Mouse (Mus musculus): Measurements from ENCODE around the gene Hivep3.

Gene Hivep3

DNA sequence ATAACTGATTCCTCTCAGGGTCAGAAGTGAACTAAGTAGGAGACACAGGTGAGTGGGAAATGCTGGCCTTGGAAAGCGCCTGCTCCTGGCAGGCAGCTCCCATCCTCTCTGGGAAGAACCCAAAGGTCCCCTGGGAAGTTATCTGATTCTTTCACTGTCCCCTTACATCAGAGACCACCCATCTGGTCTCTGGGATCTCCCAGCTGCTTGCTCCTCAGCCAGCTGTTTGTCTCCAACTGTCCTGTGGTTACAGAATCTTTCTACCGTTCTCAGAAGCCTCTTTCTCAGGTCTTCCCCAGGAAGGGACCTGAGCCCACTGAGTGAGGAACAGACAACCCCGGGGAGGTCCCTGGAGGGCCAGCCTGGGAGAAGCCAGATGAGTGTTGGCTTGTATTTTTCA is 288.8 kb downstream of the Hivep3 start:
- no peak for DNase-seq (ENCODE audit: low read depth)

DNA sequence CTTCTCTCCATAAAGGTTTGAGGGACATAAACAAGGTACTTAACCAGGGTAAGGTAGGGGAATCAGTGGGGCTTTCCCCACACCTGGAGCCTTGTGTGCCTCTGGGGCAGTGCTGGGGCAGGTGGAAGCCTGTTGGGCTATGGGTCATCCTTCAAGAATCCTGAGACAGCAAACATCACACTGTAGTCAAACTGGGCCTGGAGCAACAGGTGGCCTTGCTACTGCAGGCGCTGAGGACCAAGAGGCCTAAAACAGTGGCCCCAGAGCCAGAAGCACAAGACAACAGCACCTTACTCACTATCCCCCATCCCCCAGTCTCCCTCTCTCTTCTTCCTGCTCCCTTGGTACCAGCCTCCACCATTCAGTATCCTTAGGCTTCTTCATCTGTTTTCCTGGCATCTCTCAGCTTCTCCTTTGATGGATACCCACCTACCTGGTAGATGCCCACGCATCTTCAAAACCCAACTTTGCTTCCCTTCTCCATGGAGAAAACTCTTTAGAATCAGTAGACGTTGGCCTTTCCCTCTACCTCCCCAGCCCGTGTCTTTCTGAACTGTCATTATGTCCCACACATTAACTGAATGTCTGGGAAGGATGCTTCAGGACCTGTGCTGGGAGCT is 289.7 kb downstream of the Hivep3 start:
- DNase-seq (ENCODE audit: low read depth): no peak

DNA sequence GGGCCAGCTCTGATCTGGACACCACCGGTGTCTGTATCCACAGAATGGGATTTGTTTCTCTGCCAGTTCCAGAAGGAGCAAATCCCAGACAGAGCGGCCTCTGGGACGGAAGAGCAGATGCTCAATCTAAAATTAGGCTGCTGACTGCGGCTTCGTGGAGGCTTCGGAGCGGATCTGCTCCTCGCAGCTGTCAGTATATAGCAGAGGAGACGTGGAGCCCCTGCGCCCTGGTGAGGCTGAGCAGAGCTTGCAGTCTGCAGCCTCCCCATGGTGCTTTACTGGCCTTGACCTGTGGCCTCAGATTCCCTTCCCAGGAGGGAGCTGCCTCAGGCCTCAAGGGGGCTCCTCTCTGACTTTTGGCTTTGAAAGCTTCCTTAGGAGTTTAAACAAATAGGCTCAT is 290.5 kb downstream of the Hivep3 start:
- no peak for DNase-seq (ENCODE audit: low read depth)

DNA sequence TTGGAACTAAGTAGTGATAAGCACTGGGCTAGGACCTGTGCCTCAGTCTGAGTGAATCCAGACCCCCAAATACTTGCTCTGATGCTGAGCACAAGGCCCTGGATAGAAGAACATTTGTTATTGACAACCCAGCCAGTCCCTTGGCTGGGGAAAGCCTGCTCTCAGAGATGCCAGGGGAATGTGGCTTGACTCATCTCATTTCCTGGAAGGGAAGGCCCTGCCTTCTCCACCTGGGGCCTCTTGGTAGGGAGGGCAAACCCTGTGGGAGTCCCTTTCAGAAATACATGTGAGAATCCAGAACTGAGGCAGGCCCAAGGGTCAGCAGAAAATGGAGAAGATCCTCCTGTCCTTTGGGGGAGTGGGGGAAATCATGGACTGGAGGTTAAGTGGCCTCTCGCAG is 294.1 kb downstream of the Hivep3 start:
- DNase-seq (ENCODE audit: low read depth): no peak

DNA sequence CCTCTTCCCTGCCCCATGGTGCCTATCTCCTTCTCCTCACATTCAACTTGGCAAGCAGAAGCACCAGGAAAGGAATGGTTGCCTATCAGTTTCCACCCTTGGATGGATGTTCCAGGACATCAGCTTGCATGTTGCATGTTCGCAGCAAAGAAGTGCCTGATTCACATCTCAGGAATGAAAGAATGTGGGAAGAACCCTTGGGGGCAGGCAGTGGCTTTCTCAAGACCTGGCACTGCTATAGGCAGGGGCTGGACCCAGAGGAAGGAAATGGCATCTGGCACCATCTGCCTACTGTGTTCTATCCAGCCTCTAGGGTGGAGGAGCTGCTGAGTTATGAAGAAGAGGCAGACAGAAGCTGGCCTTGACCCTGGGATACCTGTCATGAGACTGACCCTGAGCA is 296.4 kb downstream of the Hivep3 start:
- no peak for DNase-seq (ENCODE audit: low read depth)

DNA sequence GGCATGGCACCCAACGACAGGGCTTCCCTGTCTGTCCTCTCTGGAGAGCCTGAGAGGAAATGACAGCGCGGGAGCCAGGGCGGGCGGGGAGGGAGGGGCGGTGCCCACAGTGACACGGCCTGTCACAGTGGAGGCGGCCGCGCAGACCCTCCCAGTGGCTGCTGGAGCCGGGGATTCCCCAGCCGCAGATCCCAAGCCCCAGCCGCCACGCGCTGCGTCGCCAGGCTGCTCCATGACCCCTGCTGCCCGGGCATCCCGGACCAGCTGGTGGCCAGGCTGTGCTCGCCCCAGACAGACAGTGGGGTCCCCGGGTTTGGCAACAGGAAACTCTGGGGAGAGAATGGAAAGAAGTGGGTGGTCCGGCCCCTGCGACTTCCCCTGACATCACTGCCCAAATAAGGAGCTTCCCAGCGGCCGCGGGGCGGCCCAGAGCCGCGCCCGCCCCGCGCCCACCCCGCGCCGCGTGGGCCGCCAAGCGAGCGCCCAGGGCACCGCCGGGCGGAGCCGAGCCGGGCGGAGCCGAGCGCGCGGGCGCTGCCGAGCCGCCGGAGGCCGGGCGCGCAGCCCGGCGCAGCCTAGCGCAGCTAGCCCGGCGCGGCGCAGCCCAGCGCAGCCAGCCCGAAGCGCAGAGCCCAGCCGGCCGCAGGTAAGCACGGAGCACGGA is 298.9 kb downstream of the Hivep3 start:
- DNase-seq (ENCODE audit: low read depth): peak; percentile 82

DNA sequence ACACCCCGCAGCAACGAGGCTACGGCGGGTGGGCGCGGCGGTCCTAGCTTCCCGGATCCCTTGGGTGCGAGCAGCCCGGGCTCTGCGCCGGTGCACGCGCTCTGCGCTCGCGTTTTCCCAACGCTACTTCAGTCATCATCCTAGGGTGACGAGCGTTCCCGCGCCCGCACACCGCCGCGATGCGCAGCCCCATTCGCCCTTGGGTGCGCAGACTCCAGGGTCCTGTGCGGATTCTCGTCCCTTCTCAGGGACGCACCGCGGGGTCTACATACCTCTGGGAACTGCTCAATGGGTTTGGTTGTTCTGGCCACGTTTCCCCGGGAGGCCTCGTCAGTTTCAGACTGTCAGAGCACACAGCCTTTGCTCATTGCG is 299.4 kb downstream of the Hivep3 start:
- DNase-seq (ENCODE audit: low read depth): peak; percentile 62

DNA sequence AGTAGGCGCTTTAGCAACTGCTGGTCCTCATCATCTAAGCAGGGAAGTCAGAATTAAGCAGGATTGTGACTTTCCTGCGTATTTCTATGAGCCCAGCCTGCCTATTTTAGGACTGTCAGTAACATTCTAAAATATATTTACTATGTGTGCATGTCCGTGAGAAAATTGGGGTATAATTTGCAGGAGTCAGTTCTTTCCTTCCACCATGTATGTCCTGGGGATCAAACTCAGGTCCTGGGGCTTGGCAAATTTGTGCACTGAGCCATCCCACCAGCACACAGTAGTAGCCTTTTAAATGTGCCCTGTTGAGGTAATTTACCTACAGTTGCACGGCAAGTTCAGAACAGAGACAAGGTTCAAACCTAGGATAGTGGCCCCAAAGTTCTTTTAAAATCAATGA is 302.7 kb downstream of the Hivep3 start:
- DNase-seq (ENCODE audit: low read depth): no peak

DNA sequence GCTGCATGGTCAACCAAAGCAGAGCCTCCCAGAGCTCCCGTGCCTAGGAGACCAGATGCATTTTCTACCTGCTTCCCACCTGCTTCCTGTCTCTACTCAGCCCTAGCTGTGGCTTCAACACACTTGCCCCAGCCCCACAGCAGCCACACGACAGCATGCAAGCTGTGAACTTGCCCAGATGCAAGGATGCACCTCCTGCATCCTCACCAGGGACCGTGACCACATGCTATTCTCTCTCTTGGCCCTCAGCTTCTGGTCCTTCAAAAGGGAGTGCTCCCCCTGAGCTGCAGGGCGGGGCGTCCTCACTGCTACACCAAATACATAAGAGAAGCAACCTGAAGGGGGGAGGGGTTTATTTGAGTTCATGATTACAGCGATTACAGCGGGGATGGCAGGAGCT is 303.4 kb downstream of the Hivep3 start:
- peak; percentile 34 for DNase-seq (ENCODE audit: low read depth)

DNA sequence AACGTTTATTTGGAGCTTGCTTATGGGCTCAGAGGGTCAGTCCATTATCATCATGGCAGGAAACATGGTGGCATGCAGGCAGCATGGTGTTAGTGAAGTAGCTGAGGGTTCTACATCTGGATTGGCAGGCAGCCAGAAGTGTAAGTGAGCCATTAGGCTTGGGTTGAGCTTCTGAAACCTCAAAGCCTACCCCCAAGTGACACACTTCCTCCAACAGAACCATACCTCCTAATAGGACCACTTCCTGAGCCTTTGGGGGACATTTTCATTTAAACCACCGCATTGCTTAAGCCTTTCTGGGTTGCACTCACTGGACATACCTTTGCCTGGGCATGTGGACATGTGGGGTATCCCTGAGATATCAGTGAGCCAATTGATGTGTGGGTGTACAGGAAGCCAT is 307.9 kb downstream of the Hivep3 start:
- DNase-seq (ENCODE audit: low read depth): no peak

DNA sequence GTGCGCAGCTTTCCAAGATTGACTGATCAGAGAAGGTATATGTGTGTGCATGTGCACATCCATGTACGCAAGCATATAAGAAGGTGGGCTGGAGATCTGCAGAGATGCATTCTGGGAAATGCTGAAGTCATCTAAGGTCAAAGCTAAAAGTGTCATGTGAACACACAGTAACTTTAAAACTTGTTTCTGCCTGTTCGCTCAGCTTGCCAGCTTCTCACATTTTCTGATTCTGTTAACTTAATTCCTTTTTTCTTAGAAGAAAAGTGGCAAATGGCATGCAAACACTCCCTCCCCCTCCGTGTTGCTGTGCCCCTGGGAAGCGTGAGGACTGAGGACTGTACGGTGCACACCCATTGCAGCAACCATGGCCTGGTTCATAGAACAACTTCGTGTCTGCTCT is 308.9 kb downstream of the Hivep3 start:
- DNase-seq (ENCODE audit: low read depth): no peak

DNA sequence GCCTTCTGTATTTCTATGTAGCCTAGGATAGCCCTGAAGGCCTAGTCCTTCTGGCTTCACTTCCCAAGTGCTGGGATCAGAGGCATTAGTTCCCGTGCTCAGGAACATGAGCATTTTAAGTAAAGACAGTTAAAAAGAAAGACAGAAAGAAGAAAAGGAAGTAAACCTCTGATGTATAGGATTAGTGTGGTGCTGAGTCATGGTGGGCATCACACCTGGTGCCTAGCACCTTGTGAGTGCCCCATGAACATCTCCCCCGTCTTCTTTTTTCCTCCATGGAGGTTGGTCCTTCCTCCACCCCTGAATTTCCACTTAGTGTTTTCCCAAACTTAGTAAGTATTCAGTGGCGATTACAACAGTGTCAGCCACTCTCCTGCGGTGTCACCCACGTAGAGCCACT is 311.0 kb downstream of the Hivep3 start:
- no peak for DNase-seq (ENCODE audit: low read depth)

DNA sequence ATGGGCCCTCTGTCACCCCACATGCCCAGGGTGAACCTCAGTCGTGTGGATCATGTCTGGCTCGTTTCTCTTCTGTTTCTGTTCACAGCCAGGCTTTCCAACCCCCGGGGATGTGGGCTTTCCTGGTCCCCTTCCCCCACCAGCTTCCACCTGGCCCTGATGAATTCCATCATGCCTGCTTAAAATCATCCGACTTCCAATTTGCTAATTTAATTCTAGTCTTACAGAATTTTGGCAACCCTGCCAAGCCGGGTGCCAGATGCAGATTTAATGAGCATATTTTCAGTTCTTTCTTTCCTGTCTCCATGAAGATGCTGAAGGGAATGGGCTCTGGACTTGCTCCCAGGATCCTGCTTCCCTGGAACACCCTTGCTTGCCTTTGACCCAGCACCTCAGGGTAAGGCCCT is 311.6 kb downstream of the Hivep3 start:
- no peak for DNase-seq (ENCODE audit: low read depth)

DNA sequence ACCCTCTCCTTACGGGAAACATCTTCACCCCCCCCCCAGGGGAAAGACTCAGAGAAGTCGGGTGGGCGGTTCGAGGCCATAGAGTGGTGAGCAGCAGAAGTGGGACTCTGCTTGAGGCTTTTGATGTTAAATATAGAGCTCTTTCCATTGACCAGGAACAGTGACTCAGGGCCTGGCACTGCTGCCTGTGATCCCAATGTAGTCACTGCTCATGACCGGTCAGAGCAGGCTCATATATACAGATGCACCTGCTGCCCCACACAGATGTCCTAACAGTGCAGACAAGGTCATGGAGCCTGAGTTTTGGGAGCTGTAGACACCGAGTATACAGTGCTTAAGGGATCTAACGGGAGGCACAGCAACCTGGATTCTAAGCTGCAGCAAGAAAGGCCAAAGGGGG is 312.3 kb downstream of the Hivep3 start:
- no peak for DNase-seq (ENCODE audit: low read depth)

DNA sequence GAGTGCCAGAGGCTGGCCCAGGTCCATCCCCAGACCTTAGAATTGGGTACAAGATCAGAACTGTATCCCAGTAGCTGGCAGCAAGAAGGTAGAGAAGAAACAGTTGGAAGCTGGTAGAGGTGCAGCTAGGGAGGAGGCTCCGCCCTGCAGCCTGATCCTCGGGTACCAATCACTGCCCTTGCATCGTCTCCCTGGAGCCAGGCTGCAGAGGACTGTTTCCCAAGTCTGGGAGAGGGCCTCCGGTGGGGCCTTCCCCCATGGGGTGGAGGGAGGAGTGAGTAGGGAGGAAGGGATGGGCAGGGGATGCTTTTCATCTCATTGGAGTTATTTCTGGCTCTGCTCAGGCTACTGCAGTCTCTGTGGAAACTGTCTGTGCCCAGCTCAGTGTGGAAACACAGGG is 313.5 kb downstream of the Hivep3 start:
- no peak for DNase-seq (ENCODE audit: low read depth)

DNA sequence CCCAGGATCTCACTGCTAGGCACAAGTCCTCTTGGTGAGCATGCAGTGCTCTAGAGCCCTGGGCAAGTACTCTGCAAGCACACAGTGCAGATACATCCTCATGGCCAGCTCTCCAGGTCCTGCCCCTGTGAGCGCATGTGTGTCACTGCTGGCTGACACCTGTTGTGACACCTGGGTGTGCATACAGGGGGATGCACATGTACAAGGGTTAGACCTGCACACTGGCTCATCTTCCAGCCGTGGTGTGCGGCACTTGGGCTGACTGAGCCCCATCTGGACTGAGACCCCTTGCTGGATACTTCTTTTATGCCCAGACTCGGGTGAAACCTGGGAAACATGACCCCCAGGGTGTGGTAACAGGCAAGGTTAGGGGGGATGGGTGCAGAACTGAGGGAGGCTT is 314.7 kb downstream of the Hivep3 start:
- no peak for DNase-seq (ENCODE audit: low read depth)

DNA sequence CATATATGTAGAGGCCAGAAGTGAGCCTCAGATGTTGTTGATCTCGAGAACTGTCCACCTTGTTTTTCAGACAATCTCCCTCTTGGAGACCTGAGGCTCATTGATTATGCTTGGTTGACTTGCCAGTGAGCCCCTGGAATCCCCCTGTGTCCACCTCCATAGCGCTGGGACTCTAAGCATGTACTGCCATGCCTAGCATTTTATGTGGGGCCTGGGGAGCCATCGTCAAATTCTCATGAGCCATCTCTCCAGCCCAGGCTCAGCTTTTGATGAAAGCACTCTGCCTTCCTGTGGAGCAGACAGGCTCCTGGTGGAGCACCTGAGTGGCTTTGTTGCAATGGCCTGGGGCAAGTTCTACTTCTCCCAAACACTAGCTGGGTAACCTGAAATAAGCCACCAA is 316.3 kb downstream of the Hivep3 start:
- no peak for DNase-seq (ENCODE audit: low read depth)

DNA sequence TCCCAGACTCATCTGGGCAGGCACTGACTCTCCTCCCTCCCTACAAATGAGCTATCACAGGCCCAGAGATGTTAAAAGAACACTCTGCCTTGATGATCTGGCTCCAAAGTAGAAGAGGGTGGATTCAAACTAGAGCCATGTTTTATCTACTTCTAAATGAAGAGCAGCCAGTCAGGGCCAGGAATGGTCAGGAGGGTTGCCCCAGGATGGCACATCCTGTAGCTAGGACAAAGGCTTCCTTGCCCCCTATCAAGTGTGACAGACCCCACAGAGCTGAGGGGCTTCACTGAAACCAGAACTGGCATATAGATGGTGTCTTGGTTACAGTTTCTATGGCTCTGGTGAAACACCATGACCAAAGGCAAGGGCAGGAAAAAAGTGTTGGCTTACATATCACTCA is 318.9 kb downstream of the Hivep3 start:
- no peak for DNase-seq (ENCODE audit: low read depth)

DNA sequence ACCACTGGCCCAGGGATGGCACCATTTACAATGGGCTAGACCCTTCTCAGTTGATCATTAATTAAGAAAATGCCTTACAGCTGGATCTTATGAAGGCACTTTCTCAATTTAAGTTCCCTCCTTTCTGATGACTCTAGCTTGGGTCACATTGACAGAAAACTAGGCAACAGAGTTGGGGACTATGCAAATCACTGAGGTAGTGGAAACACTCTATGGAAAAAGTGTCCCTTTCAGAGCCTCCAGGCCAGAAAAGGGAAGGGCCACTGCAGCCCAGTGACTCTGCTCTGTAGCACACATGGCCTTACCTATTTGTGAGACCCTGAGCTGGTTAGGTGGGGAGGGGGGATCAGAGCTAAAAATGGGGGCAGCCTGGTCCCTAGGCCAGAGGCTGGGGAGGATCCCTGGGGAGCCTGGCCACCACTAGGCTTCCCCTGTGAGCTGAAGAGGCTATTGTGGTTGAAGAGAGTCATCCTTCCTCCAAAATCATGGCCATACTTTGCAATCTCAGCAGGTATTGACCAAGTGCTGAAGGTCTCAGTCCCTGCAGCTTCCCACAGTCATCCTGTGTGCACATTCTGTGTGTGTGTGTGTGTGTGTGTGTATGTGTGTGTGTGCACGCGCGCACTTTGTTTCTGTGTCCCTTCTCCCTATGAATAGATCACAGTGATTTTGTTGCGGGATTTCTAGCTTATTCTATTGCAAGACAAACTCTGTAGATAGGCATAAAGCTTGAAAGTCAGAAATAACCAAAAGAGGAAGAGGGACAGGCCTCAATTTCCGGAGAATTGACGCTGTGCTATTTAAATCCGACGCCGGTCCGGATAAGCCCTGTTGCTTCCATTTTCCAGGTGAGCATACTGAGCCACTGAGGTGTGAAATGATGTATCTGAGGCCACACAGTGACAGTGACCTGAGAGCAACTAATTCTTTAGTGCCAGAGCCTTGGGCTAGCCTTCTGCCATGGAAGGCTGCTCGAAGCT is 319.7 kb downstream of the Hivep3 start:
- DNase-seq (ENCODE audit: low read depth): peak; percentile 51

DNA sequence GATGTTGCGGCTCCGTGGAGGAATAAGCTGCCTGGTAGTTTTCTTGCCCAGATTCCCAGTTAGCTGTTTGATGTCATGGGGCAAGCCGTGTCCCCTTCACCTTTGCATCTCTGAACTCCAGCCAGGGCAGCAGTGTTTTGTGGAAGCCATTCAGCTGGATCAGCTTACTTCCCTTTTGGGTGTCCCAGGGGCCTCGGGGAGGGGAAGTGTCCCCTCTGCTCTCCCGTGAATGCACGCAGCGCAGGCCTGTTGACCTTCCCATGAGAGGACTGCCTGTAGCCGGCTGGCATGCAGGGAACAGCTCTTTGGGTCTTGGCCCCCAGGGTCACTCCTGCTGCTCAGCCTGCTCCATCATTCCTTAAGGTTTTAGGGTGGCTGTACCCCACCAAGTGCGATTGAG is 320.6 kb downstream of the Hivep3 start:
- no peak for DNase-seq (ENCODE audit: low read depth)

DNA sequence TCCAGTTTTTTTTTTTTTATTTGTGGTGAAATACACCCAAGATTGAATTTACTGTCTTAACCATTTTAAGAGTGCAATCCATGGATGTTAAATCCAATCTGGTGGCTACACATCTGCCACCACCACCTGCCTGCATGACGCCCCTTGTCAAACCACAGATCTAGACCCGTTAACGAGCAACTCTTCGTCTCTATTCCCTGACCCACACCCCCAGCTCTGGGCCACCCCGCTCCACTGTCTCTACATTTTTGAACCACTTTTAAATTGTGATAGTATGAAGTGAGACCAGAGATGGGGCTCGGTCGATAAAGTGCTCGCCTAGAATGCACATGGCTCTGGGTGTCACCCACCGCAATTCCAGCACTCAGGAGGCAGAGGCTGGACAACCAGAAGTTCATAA is 322.9 kb downstream of the Hivep3 start:
- DNase-seq (ENCODE audit: low read depth): no peak

DNA sequence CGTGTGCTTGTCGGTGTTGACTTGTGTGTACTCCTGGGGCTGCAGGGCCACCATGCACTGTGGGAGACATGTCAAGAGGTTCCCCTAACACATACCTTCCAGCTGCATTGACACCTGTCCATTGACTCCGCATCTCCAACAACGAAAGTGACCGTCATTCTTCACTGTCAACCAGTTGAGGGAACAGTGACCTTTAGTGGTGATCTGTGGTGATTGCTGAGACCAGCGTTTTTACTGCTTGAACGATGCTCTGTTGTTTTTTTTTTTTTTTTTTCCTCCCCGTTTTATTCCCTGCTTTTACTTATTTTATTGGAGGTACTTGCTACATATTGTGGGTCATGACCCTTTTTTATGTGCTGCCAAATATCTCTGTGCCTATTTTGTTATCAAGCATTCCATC is 323.9 kb downstream of the Hivep3 start:
- DNase-seq (ENCODE audit: low read depth): no peak

DNA sequence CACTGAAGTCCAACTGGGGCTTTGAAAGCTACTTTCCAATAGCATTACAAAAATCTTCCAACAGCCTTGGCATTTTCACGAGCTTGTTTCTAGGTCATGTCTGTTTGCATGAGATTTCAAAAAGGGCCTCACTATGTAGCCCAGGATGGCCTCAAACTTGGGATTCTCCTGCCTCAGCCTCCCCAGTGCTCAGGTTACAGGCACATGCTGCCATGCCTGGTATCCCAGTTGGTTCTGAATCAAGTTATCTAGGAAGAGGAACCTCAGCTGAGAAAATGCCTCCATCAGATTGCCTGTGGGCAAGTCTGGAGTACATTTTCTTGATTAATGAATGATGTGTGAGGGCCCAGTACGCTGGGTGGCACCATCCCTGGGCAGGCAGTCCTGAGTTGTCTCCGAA is 324.6 kb downstream of the Hivep3 start:
- DNase-seq (ENCODE audit: low read depth): no peak

Data from induced T-regulatory cell, adult 2 months (primary cell).